Mouse (Mus musculus) forebrain, postnatal 0 days (tissue): ENCODE data around the gene Dnajc7. TPM values are rescaled to one million over a fixed set of nuclear protein-coding genes. Genes with fewer than 3 reads are reported as not detected.

Experiments
- ATAC-seq: fragments of 200-750 bp; cut with Nextera tagmentation; 2 replicates; pipeline ENCODE4 v1.8.0; 2017; ENCODE audit warnings: mild to moderate bottlenecking, moderate library complexity
- DNase-seq: peaks from one replicate; pipeline ENCODE4 v3.0.0-alpha.2; 2015
- H3K27ac ChIP-seq: fragments of 300-500 bp; sonication (generic); 2 replicates; pipeline ENCODE4 v1.5.1; 2014; ENCODE audit warnings: low read depth, mild to moderate bottlenecking, antibody characterized with exemption, low read length, moderate library complexity, mixed read lengths
- H3K27me3 ChIP-seq: fragments of 300-500 bp; sonication (generic); 2 replicates; pipeline ENCODE4 v1.6.1; 2014; ENCODE audit warnings: mild to moderate bottlenecking, low read length, mixed read lengths; ENCODE audit not compliant: insufficient read depth
- H3K36me3 ChIP-seq: fragments of 300-500 bp; sonication (generic); 2 replicates; pipeline ENCODE4 v1.6.1; 2014; ENCODE audit warnings: mild to moderate bottlenecking, moderate library complexity; ENCODE audit not compliant: insufficient read depth
- H3K4me1 ChIP-seq: fragments of 300-500 bp; sonication (generic); 2 replicates; pipeline ENCODE4 v1.6.1; 2014; ENCODE audit warnings: antibody characterized with exemption; ENCODE audit not compliant: insufficient read depth
- H3K4me2 ChIP-seq: fragments of 300-500 bp; sonication (generic); 2 replicates; pipeline ENCODE4 v1.6.1; 2014; ENCODE audit warnings: low read depth, mild to moderate bottlenecking, moderate library complexity
- H3K4me3 ChIP-seq: fragments of 300-500 bp; sonication (generic); 2 replicates; pipeline ENCODE4 v1.5.1; 2014; ENCODE audit warnings: low read depth, low read length, mixed read lengths
- H3K9ac ChIP-seq: fragments of 300-500 bp; sonication (generic); 2 replicates; pipeline ENCODE4 v1.6.1; 2014; ENCODE audit warnings: mild to moderate bottlenecking
- H3K9me3 ChIP-seq: fragments of 300-500 bp; sonication (generic); 2 replicates; pipeline ENCODE4 v1.6.1; 2016; ENCODE audit warnings: low read length
- CTCF ChIP-seq: sonication (generic); IDR thresholded peaks from 2 replicates; pipeline ENCODE4 v1.5.1; 2016; ENCODE audit warnings: antibody characterized with exemption, control low read depth, low read depth
- WGBS: fragments of 180-500 bp; shearing (Covaris S2); extraction: QIAGEN DNeasy Blood & Tissue Kit; methylation state at CpG from one replicate; pipeline ENCODE4 v1.1.7; 2014; 5-methylcytosine and 5-hydroxymethylcytosine counted together
- polyA plus RNA-seq: library from polyadenylated mRNA; unstranded; fragments of >200 nt; fragmentation: Nextera tagmentation; extraction: Ambion mirVana; gene quantifications from 2 replicates; pipeline ENCODE4 v1.2.1, GENCODE M21; 2015
- total RNA-seq: library from RNA; depleted of rRNA; stranded (reverse); fragments of >200 nt; gene quantifications from 2 replicates; pipeline ENCODE4 v1.2.3, GENCODE M21; 2014

The Dnajc7 gene
- total and polyA plus RNA-seq, 2 experiments from 2014 or later: 111 to 248 TPM

GRCm38 (mm10) chr11:100598074-100598473 lies 21.9 kb downstream of the Dnajc7 start:
- H3K27me3 ChIP-seq: no peaks in the 10 kb centered on the region
- H3K36me3 ChIP-seq: peaks cover 75% of the 10 kb centered on the region
- TF ChIP-seq CTCF: no peak
- no peak overlapping the region for H3K4me2 ChIP-seq
- WGBS: 93% methylated on average over 4 of the region's 4 CpGs
- no peak overlapping the region for H3K27ac ChIP-seq
- no peak for ATAC-seq
- no peak for DNase-seq
- H3K4me1 ChIP-seq: no peaks in the 10 kb centered on the region
- no peak overlapping the region for H3K4me3 ChIP-seq
- H3K9me3 ChIP-seq: no peaks in the 10 kb centered on the region
- H3K9ac ChIP-seq: no peak overlapping the region

- 77% methylated on average over 4 of the region's 4 CpGs for WGBS
- H3K4me1 ChIP-seq: no peaks in the 10 kb centered on the region
- no peak overlapping the region for H3K4me2 ChIP-seq
- peaks cover 93% of the 10 kb centered on the region for H3K36me3 ChIP-seq
- no peak for ATAC-seq
- no peak for TF ChIP-seq CTCF
- no peak overlapping the region for H3K9ac ChIP-seq
- no peaks in the 10 kb centered on the region for H3K9me3 ChIP-seq
- no peak overlapping the region for H3K27ac ChIP-seq
- no peak for DNase-seq
- no peak overlapping the region for H3K4me3 ChIP-seq
- H3K27me3 ChIP-seq: no peaks in the 10 kb centered on the region
Observed at GRCm38 (mm10) chr11:100595533-100595932, 24.4 kb downstream of the Dnajc7 start.

- ATAC-seq: no peak
- no peaks in the 10 kb centered on the region for H3K27me3 ChIP-seq
- no peak for TF ChIP-seq CTCF
- H3K4me3 ChIP-seq: no peak overlapping the region
- H3K9me3 ChIP-seq: no peaks in the 10 kb centered on the region
- peaks cover 96% of the 10 kb centered on the region for H3K36me3 ChIP-seq
- DNase-seq: no peak
- H3K9ac ChIP-seq: no peak overlapping the region
- WGBS: 91% methylated on average over 7 of the region's 7 CpGs
- H3K4me2 ChIP-seq: no peak overlapping the region
- H3K4me1 ChIP-seq: no peaks in the 10 kb centered on the region
- H3K27ac ChIP-seq: no peak overlapping the region
Observed at GRCm38 (mm10) chr11:100594608-100595007, 25.4 kb downstream of the Dnajc7 start.

- Histone ChIP-seq H3K9me3 (no peaks in the 10 kb centered on the region), H3K9ac (no peak overlapping the region), H3K4me3 (no peak overlapping the region), H3K27ac (no peak overlapping the region), H3K36me3 (peaks cover 94% of the 10 kb centered on the region), H3K4me1 (no peaks in the 10 kb centered on the region), H3K27me3 (no peaks in the 10 kb centered on the region), H3K4me2 (no peak overlapping the region)
- TF ChIP-seq CTCF: no peak
- WGBS: 82% methylated on average over 11 of the region's 11 CpGs
- ATAC-seq (no peak), DNase-seq (no peak)
Observed at GRCm38 (mm10) chr11:100592346-100593046, 27.5 kb downstream of the Dnajc7 start.

DNA sequence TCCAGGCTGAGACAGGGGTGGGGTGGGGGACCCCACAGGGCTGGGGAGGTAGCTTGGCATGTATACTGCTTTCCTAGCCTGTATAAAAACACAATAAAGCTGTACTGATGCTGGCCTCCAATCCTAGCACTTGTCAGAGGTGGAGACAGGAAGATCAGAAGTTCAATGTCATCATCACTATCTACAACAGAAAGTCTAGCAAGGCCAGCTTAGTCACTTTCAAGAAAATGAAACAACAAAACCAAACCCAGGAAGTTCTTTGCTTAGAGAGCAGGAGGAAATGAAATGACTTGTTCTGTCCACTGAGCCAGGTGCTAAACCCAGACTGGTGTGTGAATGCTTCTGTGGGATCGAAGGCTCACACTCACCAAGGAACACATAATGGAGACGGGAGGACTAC lies 31.5 kb downstream of the Dnajc7 start:
- ATAC-seq: no peak
- H3K9ac ChIP-seq: no peak overlapping the region

GRCm38 (mm10) chr11:100585148-100585547 lies 34.8 kb downstream of the Dnajc7 start:
- no peak overlapping the region for H3K9ac ChIP-seq
- no peaks in the 10 kb centered on the region for H3K4me1 ChIP-seq
- ATAC-seq: no peak
- DNase-seq: no peak
- no peak overlapping the region for H3K4me2 ChIP-seq
- no peak for TF ChIP-seq CTCF
- H3K36me3 ChIP-seq: peaks cover 88% of the 10 kb centered on the region
- no peak overlapping the region for H3K27ac ChIP-seq
- H3K9me3 ChIP-seq: no peaks in the 10 kb centered on the region
- H3K27me3 ChIP-seq: no peaks in the 10 kb centered on the region
- 95% methylated on average over 3 of the region's 3 CpGs for whole genome bisulfite sequencing
- H3K4me3 ChIP-seq: no peak overlapping the region

More for the DNA sequence above, 31.5 kb downstream of the Dnajc7 start:
- H3K36me3 ChIP-seq: peaks cover 94% of the 10 kb centered on the region
- no peak for TF ChIP-seq CTCF
- no peak overlapping the region for H3K4me3 ChIP-seq
- H3K4me2 ChIP-seq: no peak overlapping the region
- H3K27me3 ChIP-seq: no peaks in the 10 kb centered on the region
- WGBS: 91% methylated on average over 2 of the region's 2 CpGs
- no peaks in the 10 kb centered on the region for H3K4me1 ChIP-seq
- H3K27ac ChIP-seq: no peak overlapping the region
- DNase-seq: no peak
- no peaks in the 10 kb centered on the region for H3K9me3 ChIP-seq

GRCm38 (mm10) chr11:100584561-100584961 lies 35.4 kb downstream of the Dnajc7 start:
- TF ChIP-seq CTCF: no peak
- 85% methylated on average over 7 of the region's 7 CpGs for WGBS

More at GRCm38 (mm10) chr11:100584561-100584961, 35.4 kb downstream of the Dnajc7 start:
- Histone ChIP-seq H3K4me2 (no peak overlapping the region), H3K36me3 (peaks cover 83% of the 10 kb centered on the region), H3K27ac (no peak overlapping the region), H3K27me3 (no peaks in the 10 kb centered on the region), H3K4me1 (no peaks in the 10 kb centered on the region), H3K4me3 (no peak overlapping the region), H3K9me3 (no peaks in the 10 kb centered on the region), H3K9ac (no peak overlapping the region)
- DNase-seq (no peak), ATAC-seq (no peak)
